Comparison of ENCODE assay signal across 8 mouse cellular contexts in genomic region chr3:102469713-102470448, GRCm38 (mm10). TPM values are rescaled to one million over a fixed set of nuclear protein-coding genes. Genes with fewer than 3 reads are reported as not detected.
A peak's percentile ranks its signal among the peaks of the same experiment; 100 is the strongest.
DNase-seq lines count a peak whose midpoint lies in the region; ATAC-seq and TF ChIP-seq lines count a peak whose summit lies in the region.

Gene Ngf, plus strand, starts transcription at chr3:102469919.

- H3K4me2 ChIP-seq in forebrain, embryonic 13.5 days: peak within 1 kb of the TSS; percentile 67
- peak within 1 kb of the TSS; percentile 42 for H3K4me2 ChIP-seq in hindbrain, embryonic 11.5 days (replicated peaks; ENCODE audit: low read depth, low read length)
- H3K4me2 ChIP-seq in stomach, embryonic 16.5 days (ENCODE audit: low read depth, low read length): peak within 1 kb of the TSS; percentile 61

- peak within 1 kb of the TSS; percentile 61 for H3K9ac ChIP-seq in forebrain, embryonic 13.5 days
- H3K9ac ChIP-seq in hindbrain, embryonic 11.5 days (ENCODE audit: low read depth, low read length): peak within 1 kb of the TSS; percentile 35; the same call in 1 of the 2 replicates
- H3K9ac ChIP-seq in stomach, embryonic 16.5 days (ENCODE audit: low read length): peak within 1 kb of the TSS; percentile 68

- H3K4me1 ChIP-seq in spleen, adult 2 months (ENCODE audit: control insufficient read depth, insufficient read depth, insufficient read length): no peaks in the 10 kb centered on the region
- peaks cover 10% of the 10 kb centered on the region for H3K4me1 ChIP-seq in forebrain, embryonic 13.5 days
- H3K4me1 ChIP-seq in hindbrain, embryonic 11.5 days (replicated peaks; ENCODE audit: control insufficient read depth, insufficient read depth, low read length): no peaks in the 10 kb centered on the region
- H3K4me1 ChIP-seq in stomach, embryonic 16.5 days (ENCODE audit: control insufficient read depth, insufficient read depth, low read length): 0 out of 2 replicates have a peak, but pooled peaks cover 8% of the 10 kb centered on the region

- H3K27me3 ChIP-seq in spleen, adult 2 months (ENCODE audit: control insufficient read depth, insufficient read depth, low read length): no peaks in the 10 kb centered on the region
- peaks cover 36% of the 10 kb centered on the region for H3K27me3 ChIP-seq in forebrain, embryonic 13.5 days
- peaks cover 25% of the 10 kb centered on the region for H3K27me3 ChIP-seq in hindbrain, embryonic 11.5 days (ENCODE audit: control insufficient read depth, insufficient read depth, low read length)
- H3K27me3 ChIP-seq in stomach, embryonic 16.5 days (ENCODE audit: control insufficient read depth, insufficient read depth, low read length): peaks cover 13% of the 10 kb centered on the region

- H3K4me3 ChIP-seq in spleen, adult 2 months (ENCODE audit: extremely low read depth, insufficient read depth, insufficient read length): peak within 1 kb of the TSS; percentile 16; the same call in 1 of the 2 replicates
- H3K4me3 ChIP-seq in forebrain, embryonic 13.5 days: peak within 1 kb of the TSS; percentile 41
- H3K4me3 ChIP-seq in hindbrain, embryonic 11.5 days (ENCODE audit: low read depth, low read length): peak within 1 kb of the TSS; percentile 27
- H3K4me3 ChIP-seq in stomach, embryonic 16.5 days (replicated peaks; ENCODE audit: low read length): peak within 1 kb of the TSS; percentile 51

- TF ChIP-seq CTCF in spleen, adult 2 months (IDR thresholded peaks at IDR 0.05; ENCODE audit: extremely low read depth, insufficient read depth, insufficient read length, insufficient replicate concordance): no peak

- H3K9me3 ChIP-seq in forebrain, embryonic 13.5 days (replicated peaks): no peaks in the 10 kb centered on the region
- H3K9me3 ChIP-seq in hindbrain, embryonic 11.5 days (ENCODE audit: control insufficient read depth, low read length): no peaks in the 10 kb centered on the region
- H3K9me3 ChIP-seq in stomach, embryonic 16.5 days (replicated peaks; ENCODE audit: control insufficient read depth, low read length): no peaks in the 10 kb centered on the region

- no peak for DNase-seq in spleen, adult 2 months (ENCODE audit: low read depth in 1 of 2, low spot score in 2 of 2)
- no peak for DNase-seq in spleen, postnatal 10 days (ENCODE audit: low spot score in 2 of 2)
- peak; percentile 54 for DNase-seq in hindbrain, embryonic 11.5 days (ENCODE audit: low spot score)
- peak; percentile 7 for DNase-seq in liver
- no peak for DNase-seq in left cerebral cortex, adult 11 months (ENCODE audit: low spot score)
- DNase-seq in cerebellum, postnatal 14 days: no peak

- H3K27ac ChIP-seq in spleen, adult 2 months (ENCODE audit: insufficient read depth, low read length): no peak within 1 kb of the TSS
- no peak within 1 kb of the TSS for H3K27ac ChIP-seq in forebrain, embryonic 13.5 days
- H3K27ac ChIP-seq in hindbrain, embryonic 11.5 days (ENCODE audit: low read depth, low read length): no peak within 1 kb of the TSS
- no peak within 1 kb of the TSS for H3K27ac ChIP-seq in stomach, embryonic 16.5 days (ENCODE audit: low read length)

- peak; percentile 62 for ATAC-seq in forebrain, embryonic 13.5 days
- peak; percentile 45; the same call in 1 of the 2 replicates for ATAC-seq in hindbrain, embryonic 11.5 days (ENCODE audit: low FRiP score)
- ATAC-seq in stomach, embryonic 16.5 days (ENCODE audit: insufficient read depth, low FRiP score): peak; percentile 59; the same call in 1 of the 2 replicates

- TF ChIP-seq POLR2A in spleen, adult 2 months (IDR thresholded peaks at IDR 0.05; ENCODE audit: low read depth, low read length): no peak

- 8% methylated on average over 43 of the region's 43 CpGs for WGBS in spleen, adult 2 months
- under 1% methylated on average over 43 of the region's 43 CpGs for WGBS in forebrain, embryonic 13.5 days
- WGBS in hindbrain, embryonic 11.5 days: under 1% methylated on average over 43 of the region's 43 CpGs
- 1% methylated on average over 43 of the region's 43 CpGs for WGBS in stomach, embryonic 16.5 days

- no peaks in the 10 kb centered on the region for H3K36me3 ChIP-seq in spleen, adult 2 months (ENCODE audit: control insufficient read depth, insufficient read depth, low read length)
- H3K36me3 ChIP-seq in forebrain, embryonic 13.5 days (ENCODE audit: poor library complexity, severe bottlenecking): no peaks in the 10 kb centered on the region
- H3K36me3 ChIP-seq in hindbrain, embryonic 11.5 days (ENCODE audit: control insufficient read depth, insufficient read depth, low read length): no peaks in the 10 kb centered on the region
- no peaks in the 10 kb centered on the region for H3K36me3 ChIP-seq in stomach, embryonic 16.5 days (ENCODE audit: control insufficient read depth, insufficient read depth, low read length)

RNA-seq across cellular contexts. Expression of gene Ngf, which starts in this region (rescaled TPM):
- polyA plus RNA-seq in spleen, adult 2 months (2012; rRNA removed): 12.4 and 13.3 TPM in 2 replicates
- polyA plus RNA-seq in forebrain, embryonic 13.5 days (2015; fragmentation: Nextera tagmentation; extraction: Ambion mirVana): 0.25 and 0.40 TPM in 2 replicates
- polyA plus RNA-seq in hindbrain, embryonic 11.5 days (2014; fragmentation: Nextera tagmentation; extraction: Ambion mirVana): 1.2 and 1.3 TPM in 2 replicates
- polyA plus RNA-seq in stomach, embryonic 16.5 days (2015; fragmentation: Nextera tagmentation; extraction: Ambion mirVana): 4.3 and 5.6 TPM in 2 replicates

Comparison
In these comparisons a context has a peak if more than half of its experiments do, and no peak if none do; other contexts are left out.
1. Peak in ATAC-seq, H3K4me3 ChIP-seq, H3K9ac ChIP-seq and H3K4me2 ChIP-seq in forebrain, embryonic 13.5 days; RNA of the gene not detected or under 1 TPM.
2. DNase-seq: peak in hindbrain, embryonic 11.5 days (single experiment) and liver (single experiment); none in spleen, adult 2 months (0 of 2), spleen, postnatal 10 days (0 of 2), left cerebral cortex, adult 11 months (single experiment) and cerebellum, postnatal 14 days (0 of 2).
3. Peak in every context shown above with its lines, with median percentiles within 50 percentile points of each other: H3K4me3 ChIP-seq, ATAC-seq, H3K4me2 ChIP-seq and H3K9ac ChIP-seq.